Mouse (Mus musculus) macrophage (primary cell): Measurements from ENCODE around the gene Wdr77. TPM values are rescaled to one million over a fixed set of nuclear protein-coding genes. Genes with fewer than 3 reads are reported as not detected.
"Not testable (repeated sequence)": the region's sequence is repeated elsewhere in the genome, so short reads cannot be mapped to it uniquely, and the experiment has no call there.

ENCODE experiments used
- H3K27ac ChIP-seq: fragments of 350-480 bp; formaldehyde crosslinking; 2 replicates; pipeline ENCODE4 v1.9.0; 2021
- H3K36me3 ChIP-seq: fragments of 350-480 bp; formaldehyde crosslinking; 2 replicates; pipeline ENCODE4 v1.9.0; 2021; ENCODE audit errors: inconsistent target
- H3K4me3 ChIP-seq: fragments of 350-480 bp; formaldehyde crosslinking; 2 replicates; pipeline ENCODE4 v1.9.0; 2021; ENCODE audit errors: inconsistent target
- H3K79me2 ChIP-seq: fragments of 350-480 bp; formaldehyde crosslinking; 2 replicates; pipeline ENCODE4 v1.9.0; 2021; ENCODE audit errors: inconsistent target
- WGBS: methylation state at CpG from one replicate; pipeline ENCODE4 v1.1.7; 2026; ENCODE audit warnings: inconsistent platforms; ENCODE audit not compliant: missing documents; 5-methylcytosine and 5-hydroxymethylcytosine counted together
- polyA plus RNA-seq: library from polyadenylated mRNA; stranded (reverse); fragments of 250-400 nt; gene quantifications from 3 replicates; pipeline ENCODE4 v1.2.4, GENCODE M21; 2018; ENCODE audit warnings: inconsistent platforms

Wdr77 gene
- polyA plus RNA-seq, 1 experiment from 2014 or later: 12.7 TPM

DNA sequence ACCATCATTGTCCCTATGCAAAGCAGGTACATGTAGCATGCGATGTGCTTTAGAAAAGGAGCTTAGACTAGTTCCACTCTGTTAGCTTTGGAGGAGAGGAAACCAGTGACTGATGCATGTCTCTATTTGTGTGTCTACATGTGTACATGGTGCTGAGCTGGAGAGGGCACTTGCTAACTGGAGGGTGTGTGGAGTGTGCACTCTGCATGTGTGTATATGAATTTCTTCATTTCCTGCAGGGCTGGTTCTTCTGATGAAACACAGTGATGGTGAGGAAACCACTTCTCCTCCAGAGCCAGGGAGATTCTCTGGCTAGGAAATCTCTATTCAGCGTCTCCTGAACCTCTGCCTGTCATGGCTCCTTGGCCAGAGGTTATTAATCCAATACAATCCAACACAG, 15.0 kb downstream of the Wdr77 start:
- no peak overlapping the region for H3K27ac ChIP-seq
- 47% methylated on average over 2 of the region's 2 CpGs for WGBS
- H3K4me3 ChIP-seq: no peak overlapping the region
- no peaks in the 10 kb centered on the region for H3K79me2 ChIP-seq
- 0 out of 2 replicates have a peak, but pooled peaks cover 2% of the 10 kb centered on the region for H3K36me3 ChIP-seq

DNA sequence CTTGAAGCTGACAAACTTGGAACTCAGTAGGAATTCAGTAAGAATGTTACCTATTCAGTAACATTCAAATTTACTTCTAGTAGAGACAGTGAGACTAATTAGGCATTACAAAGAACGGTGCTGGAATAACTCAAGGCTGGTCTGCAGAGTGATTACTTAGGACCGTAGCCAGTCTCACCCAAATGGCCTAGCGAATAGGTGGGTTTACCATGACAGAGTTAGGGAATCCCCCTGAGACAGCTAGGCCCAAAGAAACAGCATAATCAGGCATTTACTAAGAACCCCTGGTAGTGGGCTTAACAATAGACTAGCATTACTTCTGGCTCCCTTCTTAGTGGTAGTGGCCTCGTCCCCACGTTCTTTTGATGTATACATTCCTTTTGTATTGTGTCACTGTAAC, 30.4 kb downstream of the Wdr77 start:
- H3K4me3 ChIP-seq, H3K79me2 ChIP-seq, H3K27ac ChIP-seq, H3K36me3 ChIP-seq: not testable (repeated sequence)
- WGBS: 91% methylated on average over 5 of the region's 5 CpGs

DNA sequence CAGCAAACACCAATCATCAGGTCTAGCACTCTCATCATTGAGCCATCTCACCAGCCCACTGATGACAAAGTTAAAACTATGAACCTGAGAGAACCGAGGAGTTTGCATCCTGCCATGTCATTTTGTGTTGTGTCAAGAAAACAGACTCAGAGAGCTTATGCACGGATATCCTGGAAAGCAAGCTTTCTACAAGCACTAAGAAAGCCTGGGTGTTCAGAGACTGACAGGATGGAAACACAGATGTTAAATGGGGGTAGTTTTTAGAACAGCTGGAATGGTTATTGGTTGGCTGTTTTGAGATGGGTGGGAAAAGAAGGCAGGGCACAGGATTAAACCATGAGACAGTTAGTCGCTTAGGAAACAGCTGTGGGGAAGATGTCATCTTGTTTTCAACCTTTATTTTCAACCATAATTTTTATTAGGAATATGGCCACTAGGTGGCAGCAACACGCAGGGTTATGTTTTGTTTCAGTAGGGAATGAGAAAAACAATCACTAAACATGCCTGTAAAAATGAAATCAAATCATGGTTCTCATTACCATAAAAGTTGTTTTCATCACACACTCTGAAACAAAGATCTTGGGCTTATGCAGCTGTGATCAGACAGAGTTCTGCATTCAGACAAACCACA, 32.6 kb downstream of the Wdr77 start:
- H3K36me3 ChIP-seq: no peaks in the 10 kb centered on the region
- no peak overlapping the region for H3K4me3 ChIP-seq
- no peaks in the 10 kb centered on the region for H3K79me2 ChIP-seq
- H3K27ac ChIP-seq: no peak overlapping the region
- WGBS: 13% methylated on average over 4 of the region's 4 CpGs

DNA sequence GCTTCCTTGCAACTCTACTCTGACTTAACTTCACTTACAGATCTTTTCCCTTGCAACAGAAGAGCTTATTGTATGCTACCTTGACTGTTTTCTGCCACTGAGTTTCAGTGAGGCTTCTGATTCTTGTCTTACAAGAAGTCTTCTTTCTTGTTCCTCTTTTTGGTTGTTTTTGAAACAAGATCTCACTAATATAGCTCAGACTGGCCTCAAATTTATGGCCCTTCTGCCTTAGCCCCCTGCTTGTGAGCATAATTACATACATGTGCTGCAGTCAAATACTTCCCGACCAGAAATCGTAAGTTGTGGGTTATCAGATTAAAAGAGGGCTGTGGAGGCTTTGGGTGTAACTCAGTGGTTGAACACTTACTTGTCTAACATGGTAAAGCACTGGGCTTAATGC, 35.6 kb downstream of the Wdr77 start:
- H3K79me2 ChIP-seq: no peaks in the 10 kb centered on the region
- no peak overlapping the region for H3K4me3 ChIP-seq
- 4% methylated on average over 2 of the region's 2 CpGs for WGBS
- no peak overlapping the region for H3K27ac ChIP-seq
- no peaks in the 10 kb centered on the region for H3K36me3 ChIP-seq

DNA sequence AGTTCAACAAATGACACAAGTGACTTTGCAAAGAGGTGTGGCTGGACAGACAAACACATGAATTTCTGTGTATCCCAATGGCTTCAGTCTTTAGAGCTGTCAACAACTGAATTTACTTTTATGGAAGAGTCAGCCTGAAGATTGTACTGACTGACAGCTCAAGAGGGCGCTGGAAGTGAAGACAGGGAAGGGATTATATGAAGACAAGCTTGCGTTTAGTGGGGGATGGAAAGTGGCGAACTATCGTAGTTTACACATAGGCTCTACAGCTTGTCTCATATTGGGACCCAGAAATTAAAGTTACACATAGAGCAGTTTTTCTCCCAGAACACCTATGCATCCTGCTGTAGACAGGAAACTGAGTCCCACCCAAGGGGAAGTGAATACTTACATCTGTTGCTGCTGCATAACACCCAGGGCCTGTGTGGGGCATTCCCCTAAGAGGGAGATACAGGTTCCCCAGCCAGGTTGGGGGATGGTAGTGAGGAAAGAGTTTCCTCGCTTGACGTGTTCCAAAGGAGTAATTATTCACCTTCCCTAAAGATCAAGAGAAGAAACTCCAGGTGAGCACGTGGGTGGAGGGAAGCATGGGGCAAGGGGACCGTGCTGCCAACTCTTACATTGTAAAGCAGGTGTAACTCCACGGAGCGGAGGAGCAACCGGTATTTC, 41.7 kb downstream of the Wdr77 start:
- 35% methylated on average over 11 of the region's 11 CpGs for WGBS
- no peaks in the 10 kb centered on the region for H3K79me2 ChIP-seq
- no peak overlapping the region for H3K27ac ChIP-seq
- H3K36me3 ChIP-seq: no peaks in the 10 kb centered on the region
- H3K4me3 ChIP-seq: no peak overlapping the region

DNA sequence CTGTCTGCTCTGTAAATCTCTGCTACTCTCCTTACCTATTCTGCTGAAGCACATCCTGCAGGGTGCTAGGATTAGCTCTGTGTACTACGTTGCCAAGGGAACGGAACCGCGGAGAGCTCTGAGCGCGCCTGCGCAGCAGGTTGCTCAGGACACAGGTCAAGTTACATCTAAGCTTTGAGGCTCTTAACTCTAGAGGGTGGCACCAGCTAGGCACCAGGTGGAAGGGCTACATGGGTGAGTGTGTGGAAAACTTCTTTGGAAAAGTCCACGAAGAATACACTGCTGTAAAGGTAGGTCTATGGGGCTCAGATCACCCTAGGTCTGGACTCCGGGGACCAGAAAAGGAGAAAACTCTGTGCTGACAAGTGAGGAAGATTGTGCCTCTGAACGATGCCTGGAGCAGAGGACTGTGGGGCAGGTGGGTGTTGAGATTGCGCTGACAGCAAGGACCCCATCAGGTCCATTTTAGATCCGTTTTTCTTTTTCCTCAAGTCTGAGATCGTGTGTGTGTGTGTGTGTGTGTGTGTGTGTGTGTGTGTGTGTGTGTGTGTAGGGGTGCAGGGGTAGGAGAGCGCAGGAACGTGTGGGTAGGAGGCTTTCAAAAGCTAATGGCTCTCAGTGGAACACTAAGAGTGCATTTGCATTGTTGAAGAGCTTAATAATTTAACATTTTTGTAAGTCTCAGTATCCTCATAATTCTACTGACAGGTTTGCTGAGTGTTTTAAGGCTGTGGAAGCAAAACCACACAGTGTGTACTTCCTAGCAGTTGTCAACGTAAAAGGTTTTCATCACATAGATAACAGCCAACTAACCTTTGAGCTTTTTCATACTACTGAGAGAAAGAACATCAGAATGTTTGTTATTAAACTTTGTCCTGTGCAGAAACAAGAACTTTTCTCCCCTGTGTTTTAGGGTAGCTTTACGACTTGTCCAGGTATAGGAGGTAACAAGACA, 42.5 kb downstream of the Wdr77 start:
- Histone ChIP-seq H3K79me2 (no peaks in the 10 kb centered on the region), H3K36me3 (no peaks in the 10 kb centered on the region), H3K27ac (no peak overlapping the region), H3K4me3 (no peak overlapping the region)
- WGBS: 10% methylated on average over 14 of the region's 17 CpGs

DNA sequence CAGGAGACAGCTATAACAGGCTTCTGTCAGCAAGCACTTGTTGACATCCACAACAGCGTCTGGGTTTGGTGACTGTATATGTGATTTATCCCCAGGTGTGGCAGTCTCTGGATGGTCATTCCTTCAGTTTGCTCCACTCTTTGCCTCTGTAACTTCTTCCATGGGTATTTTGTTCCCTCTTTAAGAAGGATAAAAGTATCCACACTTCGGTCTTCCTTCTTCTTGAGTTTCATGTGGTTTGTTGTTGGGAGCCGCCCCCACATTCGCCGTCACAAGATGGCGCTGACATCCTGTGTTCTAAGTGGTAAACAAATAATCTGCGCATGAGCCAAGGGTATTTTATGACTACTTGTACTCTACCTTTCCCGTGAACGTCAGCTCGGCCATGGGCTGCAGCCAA, 44.2 kb downstream of the Wdr77 start:
- peak overlapping the region; percentile 17; the same call in 1 of the 2 replicates for H3K4me3 ChIP-seq
- H3K27ac ChIP-seq, H3K36me3 ChIP-seq, H3K79me2 ChIP-seq: not testable (repeated sequence)
- WGBS: 45% methylated on average over 4 of the region's 10 CpGs

DNA sequence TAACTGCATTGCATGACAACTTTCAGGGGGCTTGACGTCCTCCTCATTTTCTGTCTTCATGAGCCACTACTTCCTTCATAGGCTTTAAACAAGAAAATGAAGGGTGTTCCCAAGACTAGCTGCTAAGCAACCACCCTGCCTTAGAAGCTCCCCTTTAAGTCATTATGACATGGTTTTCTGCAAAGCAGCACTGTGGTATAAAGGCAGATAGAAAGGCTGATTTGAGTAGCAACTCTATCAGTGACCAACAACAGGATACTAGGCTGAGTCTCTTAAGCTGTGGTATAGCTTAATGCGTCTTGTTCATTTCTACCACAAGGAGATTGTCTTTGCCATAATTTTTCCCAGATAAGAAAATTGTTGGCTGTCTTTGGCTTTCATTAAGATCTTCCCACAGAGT, 55.4 kb downstream of the Wdr77 start, which contains the start of gene Pifo:
TSS of gene Pifo (minus strand) at position 101 of the 400 bp plus-strand sequence.
- Histone ChIP-seq H3K27ac (no peak within 1 kb of the TSS), H3K4me3 (no peak within 1 kb of the TSS), H3K36me3 (no peaks in the 10 kb centered on the region), H3K79me2 (no peaks in the 10 kb centered on the region)
- 79% methylated on average over 2 of the region's 2 CpGs for WGBS

Other genes with a start within 250 kb of the Wdr77 start
- gene Rap1a, start 158.0 kb upstream of the Wdr77 start, polyA plus RNA-seq: 119 to 125 TPM (median 119 TPM) in 3 replicates
- 0.30 to 1.9 TPM (median 1.1 TPM) in 3 replicates for gene Adora3, start 88.5 kb upstream of the Wdr77 start, polyA plus RNA-seq
- gene Tmigd3, start 88.5 kb upstream of the Wdr77 start, polyA plus RNA-seq: 0.26 to 0.61 TPM in 2 of 3 replicates, not detected in the other
- 5.4 to 14.3 TPM (median 11.3 TPM) in 3 replicates for gene I830077J02Rik, start 26.7 kb upstream of the Wdr77 start, polyA plus RNA-seq
- gene Atp5f1, start 730 bp downstream of the Wdr77 start, polyA plus RNA-seq: 178 to 432 TPM (median 247 TPM) in 3 replicates
- 0.10 to 0.22 TPM (median 0.20 TPM) in 3 replicates for gene Ovgp1, start 14.3 kb downstream of the Wdr77 start, polyA plus RNA-seq
- not detected in 3 replicates for gene Pifo, start 55.3 kb downstream of the Wdr77 start, polyA plus RNA-seq
- gene Chil5, start 73.4 kb downstream of the Wdr77 start, polyA plus RNA-seq: not detected in 3 replicates
- not detected in 3 replicates for gene Chia1, start 153.9 kb downstream of the Wdr77 start, polyA plus RNA-seq
- gene Chil3, start 208.2 kb downstream of the Wdr77 start, polyA plus RNA-seq: 18.5 to 22.7 TPM (median 21.0 TPM) in 3 replicates